Mouse (Mus musculus) CD4-positive helper T cell, adult 2 months (primary cell): ENCODE results near the gene 3110040N11Rik.

ENCODE experiments used
- DNase-seq: peaks from one replicate; pipeline ENCODE4 v3.0.0-alpha.2; 2012; ENCODE audit warnings: low read depth, missing footprints, low spot score

Gene 3110040N11Rik

GRCm38 (mm10) chr7:81738720-81739385, 50.4 kb downstream of the 3110040N11Rik start:
- no peak for DNase-seq

DNA sequence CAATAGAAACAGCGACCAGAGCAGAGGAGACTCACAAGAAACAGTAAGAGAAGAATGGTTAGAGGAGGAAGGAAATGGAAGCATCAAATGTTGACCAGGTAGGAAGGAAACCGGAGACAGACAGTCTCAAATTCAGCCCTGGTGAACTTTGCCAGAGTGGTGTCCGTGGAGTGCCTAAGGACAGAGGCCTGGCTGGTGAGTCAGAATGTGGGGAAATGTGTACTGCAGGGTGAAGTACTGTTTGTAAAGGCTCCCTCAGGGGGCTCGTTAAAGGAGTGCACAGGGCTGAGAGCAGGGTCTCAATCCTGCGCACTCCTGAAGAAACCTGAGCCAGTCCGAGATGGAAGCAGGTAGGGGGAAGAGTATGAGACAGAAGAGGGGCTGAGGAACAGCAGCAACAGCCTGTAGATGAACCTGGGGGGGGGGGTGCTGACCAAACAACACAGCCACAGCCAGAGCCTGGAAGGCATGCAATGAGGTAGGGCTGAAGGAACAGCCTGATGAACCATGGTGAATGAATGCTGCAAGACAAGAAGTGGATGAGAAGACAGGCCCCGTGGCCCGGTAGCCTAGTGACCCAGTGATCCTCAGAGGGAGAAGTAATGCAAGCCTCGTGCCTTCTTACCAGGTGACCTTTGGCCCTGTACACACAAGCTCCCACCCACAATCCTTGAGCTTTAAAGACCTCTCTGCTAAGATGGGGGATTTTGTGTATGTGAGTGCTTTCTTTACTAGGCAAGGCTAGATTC, 53.8 kb downstream of the 3110040N11Rik start:
- no peak for DNase-seq

DNA sequence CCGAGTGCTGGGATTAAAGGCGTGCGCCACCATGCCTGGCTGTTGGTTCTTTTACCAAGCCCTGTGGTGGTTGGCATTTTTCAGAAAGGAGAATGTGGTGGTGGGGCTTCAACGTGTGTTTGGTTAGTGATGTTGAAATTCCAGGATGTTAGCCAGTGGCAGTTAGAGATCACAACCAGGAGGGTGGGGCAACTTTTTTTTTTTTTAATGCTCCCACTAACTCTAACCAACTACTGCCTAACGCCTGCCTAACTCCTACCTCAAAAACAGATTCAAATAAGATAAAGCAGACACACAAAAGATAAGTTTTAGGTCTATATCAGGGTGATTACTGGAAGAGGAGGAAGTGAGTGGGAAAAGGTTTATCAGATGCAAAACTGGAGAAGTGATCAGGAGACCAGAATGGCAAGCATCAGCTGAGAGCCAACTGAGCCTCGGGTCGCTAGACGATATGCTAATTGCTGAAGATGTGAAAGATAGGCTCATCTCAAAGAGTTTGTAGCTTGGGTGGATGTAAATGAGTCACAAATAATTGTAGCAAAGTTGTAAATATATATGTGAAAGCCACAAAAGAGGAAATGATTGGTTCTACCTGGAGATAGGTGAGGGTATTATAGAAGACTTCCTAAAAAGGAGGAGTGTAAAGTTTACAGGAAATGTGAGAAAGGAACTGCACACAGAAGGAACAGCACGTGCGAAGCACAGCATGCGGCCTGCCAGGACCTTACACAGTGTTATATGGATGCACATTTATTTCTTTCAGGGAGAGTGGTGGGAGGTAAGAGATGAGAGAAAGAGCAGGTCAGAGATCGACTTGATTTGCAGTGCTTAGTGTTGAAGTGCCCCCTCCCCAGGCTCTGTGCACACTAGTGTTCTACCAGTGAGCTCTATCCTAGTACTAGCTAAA, 56.8 kb downstream of the 3110040N11Rik start:
- no peak for DNase-seq
